Comparison of ENCODE assay signal across 20 mouse cellular contexts in the genomic region with DNA sequence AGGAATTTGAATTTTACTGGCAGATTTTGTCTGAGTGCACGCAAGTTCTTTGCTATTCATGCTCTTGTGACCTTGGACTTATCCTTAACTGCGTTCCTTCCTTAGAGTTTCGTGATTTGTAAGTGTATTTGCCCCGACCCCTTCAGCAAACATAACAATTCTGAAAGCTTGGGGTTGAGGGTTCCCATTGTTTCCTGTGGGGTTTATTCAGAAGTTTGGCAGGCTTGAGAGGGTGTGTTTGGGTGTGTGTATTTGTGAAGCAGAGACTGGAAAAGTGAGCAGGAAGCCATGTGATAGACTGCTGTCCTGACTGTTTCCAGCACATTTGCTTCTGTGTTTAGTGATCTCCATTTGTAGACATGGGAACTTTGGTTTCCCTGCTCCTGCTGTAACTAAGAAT. TPM values are rescaled to one million over a fixed set of nuclear protein-coding genes. Genes with fewer than 3 reads are reported as not detected.
A peak's percentile ranks its signal among the peaks of the same experiment; 100 is the strongest.
DNase-seq lines count a peak whose midpoint lies in the region; ATAC-seq and TF ChIP-seq lines count a peak whose summit lies in the region.
"Had no signal": no experiment of that assay in that cellular context is flagged by ENCODE, and none has a peak within 500 bp of the region (broad histone marks: within the 10 kb centered on the region; RNA-seq: fewer than 3 reads in every experiment).

No protein-coding gene starts in this region.

- no peak overlapping the region for H3K4me2 ChIP-seq in stomach, postnatal 0 days (replicated peaks; ENCODE audit: low read depth)
- H3K4me2 ChIP-seq: embryonic facial prominence, embryonic 12.5 days; forebrain, embryonic 15.5 days; heart, embryonic 15.5 days; hindbrain, embryonic 14.5 days; intestine, embryonic 15.5 days had no signal

- H3K9me3 ChIP-seq in ES-Bruce4 (replicated peaks; ENCODE audit: control insufficient read depth, insufficient read depth, low read length, poor library complexity, severe bottlenecking) = no peaks in the 10 kb centered on the region
- H3K9me3 ChIP-seq in stomach, postnatal 0 days (ENCODE audit: control insufficient read depth, low read length) = no peaks in the 10 kb centered on the region
- H3K9me3 ChIP-seq: embryonic facial prominence, embryonic 12.5 days; forebrain, embryonic 15.5 days; heart, embryonic 10.5 days; heart, embryonic 15.5 days; intestine, embryonic 15.5 days had no signal

- 39% methylated on average over 4 of the region's 4 CpGs for WGBS in large intestine, adult 2 months
- 42% methylated on average over 4 of the region's 4 CpGs for WGBS in stomach, postnatal 0 days

- no peak for TF ChIP-seq EP300 in ES-Bruce4 (IDR thresholded peaks at IDR 0.05; ENCODE audit: insufficient read depth, low read depth, low read length)
- no peak for TF ChIP-seq EP300 in stomach, postnatal 0 days (optimal IDR thresholded peaks at IDR 0.05)

- TF ChIP-seq CTCF in ES-Bruce4 (IDR thresholded peaks at IDR 0.05; ENCODE audit: low read depth, low read length) = no peak
- no peak for TF ChIP-seq CTCF in stomach, postnatal 0 days (IDR thresholded peaks at IDR 0.05; ENCODE audit: low read depth)

- H3K27ac ChIP-seq in ES-Bruce4 (ENCODE audit: insufficient read depth, low read length) = peak overlapping the region; percentile 95
- H3K27ac ChIP-seq in stomach, postnatal 0 days (replicated peaks) = no peak overlapping the region; the same call in 1 of the 2 replicates
- H3K27ac ChIP-seq: embryonic facial prominence, embryonic 12.5 days; forebrain, embryonic 15.5 days; heart, embryonic 10.5 days; heart, embryonic 15.5 days; hindbrain, embryonic 14.5 days; intestine, embryonic 15.5 days had no signal

- H3K9ac ChIP-seq in ES-Bruce4 (ENCODE audit: low read depth, poor library complexity, severe bottlenecking) = 0 out of 2 replicates have a peak overlapping the region, but pooled peaks have one; percentile 1
- no peak overlapping the region for H3K9ac ChIP-seq in stomach, postnatal 0 days (ENCODE audit: low read length)
- H3K9ac ChIP-seq: embryonic facial prominence, embryonic 12.5 days; forebrain, embryonic 15.5 days; heart, embryonic 15.5 days; hindbrain, embryonic 14.5 days; intestine, embryonic 15.5 days had no signal

- DNase-seq in ES-CJ7 (ENCODE audit: low read depth, low spot score) = peak; percentile 27
- DNase-seq in large intestine, adult 2 months (ENCODE audit: low read depth, low spot score) = peak; percentile 16
- peak; percentile 36 for DNase-seq in stomach, postnatal 0 days (ENCODE audit: low spot score)
- DNase-seq in frontal cortex, postnatal 14 days (ENCODE audit: low spot score in 2 of 2) = no peak
- DNase-seq in yolk sac, embryonic 10.5 days (ENCODE audit: low spot score) = no peak
- DNase-seq: adrenal gland, adult 8-10 months; adrenal gland, postnatal 36 days; cerebellum, adult 11 months; cerebellum, adult 8-10 months; cerebellum, postnatal 25 days; gastrocnemius, postnatal 14 days; heart, postnatal 14 days had no signal

- TF ChIP-seq POLR2A in ES-Bruce4 (IDR thresholded peaks at IDR 0.05; ENCODE audit: insufficient read depth, low read length) = no peak

- H3K36me3 ChIP-seq in ES-Bruce4 (ENCODE audit: control insufficient read depth, insufficient read depth, low read length, poor library complexity, severe bottlenecking) = peaks cover 3% of the 10 kb centered on the region; the same call in 1 of the 2 replicates
- H3K36me3 ChIP-seq in stomach, postnatal 0 days (ENCODE audit: control insufficient read depth, insufficient read depth, low read length) = peaks cover 20% of the 10 kb centered on the region

- H3K4me3 ChIP-seq in ES-Bruce4 (ENCODE audit: low read depth, low read length) = no peak overlapping the region
- no peak overlapping the region for H3K4me3 ChIP-seq in stomach, postnatal 0 days (ENCODE audit: low read depth, low read length)
- H3K4me3 ChIP-seq: embryonic facial prominence, embryonic 12.5 days; forebrain, embryonic 15.5 days; heart, embryonic 10.5 days; heart, embryonic 15.5 days; intestine, embryonic 15.5 days had no signal

- H3K4me1 ChIP-seq in ES-Bruce4 (ENCODE audit: control insufficient read depth, insufficient read depth, low read length) = peaks cover 2% of the 10 kb centered on the region
- no peaks in the 10 kb centered on the region for H3K4me1 ChIP-seq in stomach, postnatal 0 days (replicated peaks; ENCODE audit: control insufficient read depth, insufficient read depth)
- H3K4me1 ChIP-seq: embryonic facial prominence, embryonic 12.5 days; forebrain, embryonic 15.5 days; heart, embryonic 10.5 days; heart, embryonic 15.5 days; intestine, embryonic 15.5 days had no signal

- peak; percentile 74 for ATAC-seq in stomach, postnatal 0 days (ENCODE audit: low FRiP score, low TSS enrichment)
- ATAC-seq: forebrain, embryonic 15.5 days; intestine, embryonic 15.5 days; Patski had no signal

- no peaks in the 10 kb centered on the region for H3K27me3 ChIP-seq in ES-Bruce4 (ENCODE audit: control insufficient read depth, insufficient read depth, low read length, poor library complexity, severe bottlenecking)
- no peaks in the 10 kb centered on the region for H3K27me3 ChIP-seq in stomach, postnatal 0 days (ENCODE audit: control insufficient read depth, insufficient read depth, low read length)
- H3K27me3 ChIP-seq: embryonic facial prominence, embryonic 12.5 days; forebrain, embryonic 15.5 days; heart, embryonic 15.5 days; intestine, embryonic 15.5 days; Patski had no signal

RNA-seq across cellular contexts. Expression of a gene that starts 31.7 kb away (rescaled TPM):
- 63.4 and 63.9 TPM in 2 replicates for polyA plus RNA-seq in ES-Bruce4 (2011; ENCODE audit: insufficient read depth, insufficient read length, low read depth, missing spikeins)
- polyA plus RNA-seq in large intestine, adult 2 months (2012; rRNA removed) = 6.3 and 11.8 TPM in 2 replicates
- polyA plus RNA-seq in stomach, postnatal 0 days (2015; fragmentation: Nextera tagmentation; extraction: Ambion mirVana) = 27.0 TPM in 2 replicates

RNA-seq across cellular contexts. Expression of a gene that starts 32.5 kb away (rescaled TPM):
- polyA plus RNA-seq in ES-Bruce4 (2011; ENCODE audit: insufficient read depth, insufficient read length, low read depth, missing spikeins) = 272 and 281 TPM in 2 replicates
- 127 and 159 TPM in 2 replicates for polyA plus RNA-seq in large intestine, adult 2 months (2012; rRNA removed)
- 411 and 419 TPM in 2 replicates for polyA plus RNA-seq in stomach, postnatal 0 days (2015; fragmentation: Nextera tagmentation; extraction: Ambion mirVana)

Comparison
In these comparisons a context has a peak if more than half of its experiments do, and no peak if none do; other contexts are left out.
1. DNase-seq: peak in ES-CJ7 (single experiment), large intestine, adult 2 months (single experiment) and stomach, postnatal 0 days (single experiment); none in frontal cortex, postnatal 14 days (0 of 2) and yolk sac, embryonic 10.5 days (single experiment).